Mouse (Mus musculus) CH12F3 (cell line): ENCODE data around the gene Pde4dip.

Source experiments
- in situ Hi-C: fragments of 300-500 bp; cut with MboI; formaldehyde crosslinking; loops from 2 replicates; pipeline ENCODE4 v1.14.3; 2020; ENCODE audit warnings: low sequenced_read_pairs

Gene Pde4dip

GRCm38 (mm10) chr3:97888168-97888901 lies at the start of gene Pde4dip:
Pde4dip (minus strand) TSS chr3:97888707.
- in situ Hi-C loops = no loop called here

- in situ Hi-C loops = loop anchor here (25.0 kb wide), 1 partner anchor 374 kb away; no protein-coding TSS in a partner anchor
Observed at GRCm38 (mm10) chr3:97937945-97938266, 49.4 kb upstream of the Pde4dip start.

- in situ Hi-C loops = loop anchor here (25.0 kb wide), 1 partner anchor 375 kb away; no protein-coding TSS in a partner anchor
Observed at GRCm38 (mm10) chr3:97937068-97937944, 48.8 kb upstream of the Pde4dip start.

- in situ Hi-C loops = loop anchor here (25.0 kb wide), 1 partner anchor 378 kb away; no protein-coding TSS in a partner anchor
Observed at GRCm38 (mm10) chr3:97934331-97935300, 46.1 kb upstream of the Pde4dip start.

GRCm38 (mm10) chr3:97933811-97934210 lies 45.3 kb upstream of the Pde4dip start:
- in situ Hi-C loops = loop anchor here (25.0 kb wide), 1 partner anchor 378 kb away; no protein-coding TSS in a partner anchor

- in situ Hi-C loops = loop anchor here (25.0 kb wide), 1 partner anchor 379 kb away; no protein-coding TSS in a partner anchor
Observed at GRCm38 (mm10) chr3:97933251-97933650, 44.7 kb upstream of the Pde4dip start.

- in situ Hi-C loops = loop anchor here (25.0 kb wide), 1 partner anchor 380 kb away; no protein-coding TSS in a partner anchor
Observed at GRCm38 (mm10) chr3:97932771-97933170, 44.3 kb upstream of the Pde4dip start.

- in situ Hi-C loops = loop anchor here (25.0 kb wide), 1 partner anchor 380 kb away; no protein-coding TSS in a partner anchor
Observed at GRCm38 (mm10) chr3:97932131-97932530, 43.6 kb upstream of the Pde4dip start.

GRCm38 (mm10) chr3:97931310-97931885 lies 42.9 kb upstream of the Pde4dip start:
- in situ Hi-C loops = loop anchor here (25.0 kb wide), 1 partner anchor 381 kb away; no protein-coding TSS in a partner anchor

GRCm38 (mm10) chr3:97930787-97931158 lies 42.3 kb upstream of the Pde4dip start:
- in situ Hi-C loops = loop anchor here (25.0 kb wide), 1 partner anchor 382 kb away; no protein-coding TSS in a partner anchor

- in situ Hi-C loops = loop anchor here (25.0 kb wide), 1 partner anchor 382 kb away; no protein-coding TSS in a partner anchor
Observed at GRCm38 (mm10) chr3:97930141-97930786, 41.8 kb upstream of the Pde4dip start.

- in situ Hi-C loops = loop anchor here (10.0 to 25.0 kb wide), 2 partner anchors 286 to 383 kb away; no protein-coding TSS in a partner anchor
Observed at GRCm38 (mm10) chr3:97928968-97929858, 40.7 kb upstream of the Pde4dip start.

GRCm38 (mm10) chr3:97927322-97927721 lies 38.8 kb upstream of the Pde4dip start:
- in situ Hi-C loops = loop anchor here (10.0 to 25.0 kb wide), 2 partner anchors 287 to 385 kb away; no protein-coding TSS in a partner anchor

- in situ Hi-C loops = loop anchor here (10.0 to 25.0 kb wide), 2 partner anchors 290 to 387 kb away; no protein-coding TSS in a partner anchor
Observed at GRCm38 (mm10) chr3:97925246-97925645, 36.7 kb upstream of the Pde4dip start.

GRCm38 (mm10) chr3:97918885-97919550 lies 30.5 kb upstream of the Pde4dip start:
- in situ Hi-C loops = no loop called here

- in situ Hi-C loops = no loop called here
Observed at GRCm38 (mm10) chr3:97915081-97915480, 26.6 kb upstream of the Pde4dip start.

- in situ Hi-C loops = no loop called here
Observed at GRCm38 (mm10) chr3:97911093-97911492, 22.6 kb upstream of the Pde4dip start.
